In genomic region chr17:56938751-56939150, GRCm38 (mm10) we compare ENCODE assay signal across 28 mouse cellular contexts. TPM values are rescaled to one million over a fixed set of nuclear protein-coding genes. Genes with fewer than 3 reads are reported as not detected.
A peak's percentile ranks its signal among the peaks of the same experiment; 100 is the strongest.
DNase-seq lines count a peak whose midpoint lies in the region; ATAC-seq and TF ChIP-seq lines count a peak whose summit lies in the region.
"Had no signal": no experiment of that assay in that cellular context is flagged by ENCODE, and none has a peak within 500 bp of the region (broad histone marks: within the 10 kb centered on the region; RNA-seq: fewer than 3 reads in every experiment).

No protein-coding gene starts in this region.

- no peaks in the 10 kb centered on the region for H3K9me3 ChIP-seq in liver, postnatal 0 days (ENCODE audit: low read length)
- no peaks in the 10 kb centered on the region for H3K9me3 ChIP-seq in liver, embryonic 12.5 days (replicated peaks)
- H3K9me3 ChIP-seq in hindbrain, embryonic 10.5 days: peaks cover 2% of the 10 kb centered on the region; the same call in 1 of the 2 replicates
- H3K9me3 ChIP-seq: forebrain, embryonic 13.5 days had no signal

- H3K9ac ChIP-seq in liver, postnatal 0 days (replicated peaks): no peak overlapping the region
- H3K9ac ChIP-seq in liver, embryonic 12.5 days: no peak overlapping the region
- H3K9ac ChIP-seq: forebrain, embryonic 13.5 days; heart, embryonic 13.5 days; hindbrain, embryonic 13.5 days had no signal

- TF ChIP-seq EP300 in liver, postnatal 0 days (IDR thresholded peaks at IDR 0.05; ENCODE audit: low read depth): no peak

- H3K4me2 ChIP-seq in liver, postnatal 0 days (ENCODE audit: low read depth, low read length): no peak overlapping the region
- H3K4me2 ChIP-seq in liver, embryonic 12.5 days: no peak overlapping the region
- H3K4me2 ChIP-seq: forebrain, embryonic 13.5 days; heart, embryonic 13.5 days; hindbrain, embryonic 13.5 days had no signal

- H3K36me3 ChIP-seq in liver, postnatal 0 days (replicated peaks; ENCODE audit: insufficient read depth, low read length): no peaks in the 10 kb centered on the region
- H3K36me3 ChIP-seq in liver, embryonic 12.5 days: no peaks in the 10 kb centered on the region
- H3K36me3 ChIP-seq in hindbrain, embryonic 10.5 days: peaks cover 3% of the 10 kb centered on the region
- H3K36me3 ChIP-seq: heart, embryonic 13.5 days; hindbrain, embryonic 13.5 days had no signal

- TF ChIP-seq CTCF in liver, postnatal 0 days (IDR thresholded peaks at IDR 0.05; ENCODE audit: low read depth): no peak

- H3K4me3 ChIP-seq in liver, postnatal 0 days (ENCODE audit: low read depth, low read length): no peak overlapping the region
- no peak overlapping the region for H3K4me3 ChIP-seq in liver, embryonic 12.5 days
- no peak overlapping the region for H3K4me3 ChIP-seq in hindbrain, embryonic 10.5 days
- H3K4me3 ChIP-seq: forebrain, embryonic 10.5 days; forebrain, embryonic 13.5 days; heart, embryonic 13.5 days; hindbrain, embryonic 13.5 days had no signal

- H3K27me3 ChIP-seq in liver, postnatal 0 days (ENCODE audit: insufficient read depth, low read length): no peaks in the 10 kb centered on the region
- peaks cover 31% of the 10 kb centered on the region; the same call in 1 of the 2 replicates for H3K27me3 ChIP-seq in liver, embryonic 12.5 days (replicated peaks)
- H3K27me3 ChIP-seq in hindbrain, embryonic 10.5 days (ENCODE audit: insufficient read depth, poor library complexity, severe bottlenecking): peaks cover 16% of the 10 kb centered on the region; the same call in 1 of the 2 replicates

- no peak for ATAC-seq in liver, postnatal 0 days
- no peak for ATAC-seq in liver, embryonic 12.5 days
- ATAC-seq in granulocyte monocyte progenitor cell, adult 5-6 weeks (replicated peaks; ENCODE audit: poor library complexity, severe bottlenecking): peak; percentile 55
- peak; percentile 30 for ATAC-seq in megakaryocyte progenitor cell, adult 5-6 weeks (replicated peaks; ENCODE audit: poor library complexity)
- ATAC-seq: CD4-positive, CD25-positive, alpha-beta regulatory T cell, adult 4 months; forebrain, embryonic 13.5 days; forebrain, embryonic 16.5 days; hindbrain, embryonic 16.5 days had no signal

- peak; percentile 7 for DNase-seq in liver, postnatal 0 days
- DNase-seq in cerebellum, postnatal 14 days: no peak
- DNase-seq in hindbrain, embryonic 10.5 days (ENCODE audit: low spot score): no peak
- DNase-seq: adrenal gland, adult 2 months; adrenal gland, postnatal 14 days; cerebellum, adult 11 months; cerebellum, adult 2 months; cerebellum, adult 9-11 months; cerebellum, postnatal 36 days; gastrocnemius, postnatal 10 days; gastrocnemius, postnatal 36 days; heart, adult 18-20 months; heart, postnatal 14 days; heart, postnatal 4 days had no signal

- 77% methylated on average over 4 of the region's 4 CpGs for WGBS in liver, postnatal 0 days (ENCODE audit: insufficient replicate concordance)
- 69% methylated on average over 4 of the region's 4 CpGs for WGBS in liver, embryonic 12.5 days (ENCODE audit: insufficient replicate concordance)
- WGBS in hindbrain, embryonic 10.5 days: 90% methylated on average over 4 of the region's 4 CpGs

- no peak overlapping the region for H3K27ac ChIP-seq in liver, postnatal 0 days (ENCODE audit: low read depth)
- H3K27ac ChIP-seq in liver, embryonic 12.5 days: no peak overlapping the region
- no peak overlapping the region for H3K27ac ChIP-seq in hindbrain, embryonic 10.5 days
- H3K27ac ChIP-seq: forebrain, embryonic 10.5 days; forebrain, embryonic 13.5 days; heart, embryonic 13.5 days; hindbrain, embryonic 13.5 days had no signal

- H3K4me1 ChIP-seq in liver, postnatal 0 days (ENCODE audit: insufficient read depth): peaks cover 13% of the 10 kb centered on the region
- H3K4me1 ChIP-seq in liver, embryonic 12.5 days: peaks cover 19% of the 10 kb centered on the region
- peaks cover 15% of the 10 kb centered on the region for H3K4me1 ChIP-seq in hindbrain, embryonic 10.5 days (replicated peaks)

RNA-seq across cellular contexts. Expression of gene Mllt1, which starts 3.5 kb away (rescaled TPM):
- 4.6 and 4.8 TPM in 2 replicates for polyA plus RNA-seq in liver, postnatal 0 days (2015; fragmentation: Nextera tagmentation; extraction: Ambion mirVana)
- polyA plus RNA-seq in liver, embryonic 12.5 days (2016; fragmentation: Nextera tagmentation; extraction: Ambion mirVana): 24.4 and 24.7 TPM in 2 replicates
- total RNA-seq in granulocyte monocyte progenitor cell, adult 5-6 weeks (2014; fragmentation: Nextera tagmentation): 20.6 and 26.9 TPM in 2 replicates
- total RNA-seq in granulocyte monocyte progenitor cell, adult 5-6 weeks (2017): 16.6 and 17.0 TPM in 2 replicates
- total RNA-seq in megakaryocyte progenitor cell, adult 5-6 weeks (2015): 15.5 and 18.2 TPM in 2 replicates
- 18.2 and 20.7 TPM in 2 replicates for total RNA-seq in megakaryocyte progenitor cell, adult 5-6 weeks (2017)
- polyA plus RNA-seq in hindbrain, embryonic 10.5 days (2016; fragmentation: Nextera tagmentation; extraction: Ambion mirVana): 65.4 and 82.4 TPM in 2 replicates

RNA-seq across cellular contexts. Expression of gene Acer1, which starts 43.2 kb away (rescaled TPM):
- not detected in 2 replicates for polyA plus RNA-seq in liver, postnatal 0 days (2015; fragmentation: Nextera tagmentation; extraction: Ambion mirVana)
- not detected in 2 replicates for polyA plus RNA-seq in liver, embryonic 12.5 days (2016; fragmentation: Nextera tagmentation; extraction: Ambion mirVana)
- total RNA-seq in granulocyte monocyte progenitor cell, adult 5-6 weeks (2014; fragmentation: Nextera tagmentation): not detected in 2 replicates
- not detected in 2 replicates for total RNA-seq in granulocyte monocyte progenitor cell, adult 5-6 weeks (2017)
- not detected in 2 replicates for total RNA-seq in megakaryocyte progenitor cell, adult 5-6 weeks (2015)
- total RNA-seq in megakaryocyte progenitor cell, adult 5-6 weeks (2017): not detected in 2 replicates
- polyA plus RNA-seq in hindbrain, embryonic 10.5 days (2016; fragmentation: Nextera tagmentation; extraction: Ambion mirVana): not detected in 2 replicates
- total RNA-seq: adrenal gland, postnatal 14 days; gastrocnemius, adult 18-20 months; gastrocnemius, postnatal 10 days; gastrocnemius, postnatal 36 days; heart, adult 18-20 months; heart, postnatal 14 days; heart, postnatal 4 days; MEL had no signal
- polyA plus RNA-seq: C2C12; cerebellum, adult 2 months; embryonic facial prominence, embryonic 11.5 days; forebrain, embryonic 10.5 days; forebrain, embryonic 13.5 days; forebrain, embryonic 16.5 days; heart, embryonic 13.5 days; hindbrain, embryonic 13.5 days; hindbrain, embryonic 16.5 days had no signal

RNA-seq across cellular contexts. Expression of gene Clpp, which starts 51.4 kb away (rescaled TPM):
- 68.2 and 71.3 TPM in 2 replicates for polyA plus RNA-seq in liver, postnatal 0 days (2015; fragmentation: Nextera tagmentation; extraction: Ambion mirVana)
- 108 and 115 TPM in 2 replicates for polyA plus RNA-seq in liver, embryonic 12.5 days (2016; fragmentation: Nextera tagmentation; extraction: Ambion mirVana)
- total RNA-seq in granulocyte monocyte progenitor cell, adult 5-6 weeks (2014; fragmentation: Nextera tagmentation): 48.8 and 80.1 TPM in 2 replicates
- 88.7 and 94.7 TPM in 2 replicates for total RNA-seq in granulocyte monocyte progenitor cell, adult 5-6 weeks (2017)
- total RNA-seq in megakaryocyte progenitor cell, adult 5-6 weeks (2015): 61.2 and 75.2 TPM in 2 replicates
- total RNA-seq in megakaryocyte progenitor cell, adult 5-6 weeks (2017): 80.5 and 84.9 TPM in 2 replicates
- polyA plus RNA-seq in hindbrain, embryonic 10.5 days (2016; fragmentation: Nextera tagmentation; extraction: Ambion mirVana): 166 and 170 TPM in 2 replicates

RNA-seq across cellular contexts. Expression of gene Alkbh7, which starts 58.4 kb away (rescaled TPM):
- 22.9 and 23.9 TPM in 2 replicates for polyA plus RNA-seq in liver, postnatal 0 days (2015; fragmentation: Nextera tagmentation; extraction: Ambion mirVana)
- 24.5 and 25.1 TPM in 2 replicates for polyA plus RNA-seq in liver, embryonic 12.5 days (2016; fragmentation: Nextera tagmentation; extraction: Ambion mirVana)
- total RNA-seq in granulocyte monocyte progenitor cell, adult 5-6 weeks (2014; fragmentation: Nextera tagmentation): 11.3 and 24.4 TPM in 2 replicates
- total RNA-seq in granulocyte monocyte progenitor cell, adult 5-6 weeks (2017): 17.3 and 18.7 TPM in 2 replicates
- total RNA-seq in megakaryocyte progenitor cell, adult 5-6 weeks (2015): 15.1 and 16.6 TPM in 2 replicates
- 15.0 and 19.8 TPM in 2 replicates for total RNA-seq in megakaryocyte progenitor cell, adult 5-6 weeks (2017)
- 35.5 TPM in 2 replicates for polyA plus RNA-seq in hindbrain, embryonic 10.5 days (2016; fragmentation: Nextera tagmentation; extraction: Ambion mirVana)

Comparison
In these comparisons a context has a peak if more than half of its experiments do, and no peak if none do; other contexts are left out.
1. ATAC-seq: peak in granulocyte monocyte progenitor cell, adult 5-6 weeks (single experiment) and megakaryocyte progenitor cell, adult 5-6 weeks (single experiment); none in liver, postnatal 0 days (single experiment) and liver, embryonic 12.5 days (single experiment).